Mouse (Mus musculus) embryonic fibroblast, embryonic 13.5 days (primary cell): ENCODE results near the gene Rbm20.

ENCODE experiments used
- CTCF ChIP-seq: IDR thresholded peaks from 2 replicates; pipeline ENCODE4 v1.5.1; 2011; ENCODE audit warnings: mild to moderate bottlenecking, control low read depth, low read length, moderate library complexity, borderline replicate concordance; ENCODE audit not compliant: insufficient read depth
- POLR2A ChIP-seq: IDR thresholded peaks from 2 replicates; pipeline ENCODE4 v1.6.1; 2011; ENCODE audit warnings: low read depth, mild to moderate bottlenecking, control low read depth, low read length, moderate library complexity

DNA sequence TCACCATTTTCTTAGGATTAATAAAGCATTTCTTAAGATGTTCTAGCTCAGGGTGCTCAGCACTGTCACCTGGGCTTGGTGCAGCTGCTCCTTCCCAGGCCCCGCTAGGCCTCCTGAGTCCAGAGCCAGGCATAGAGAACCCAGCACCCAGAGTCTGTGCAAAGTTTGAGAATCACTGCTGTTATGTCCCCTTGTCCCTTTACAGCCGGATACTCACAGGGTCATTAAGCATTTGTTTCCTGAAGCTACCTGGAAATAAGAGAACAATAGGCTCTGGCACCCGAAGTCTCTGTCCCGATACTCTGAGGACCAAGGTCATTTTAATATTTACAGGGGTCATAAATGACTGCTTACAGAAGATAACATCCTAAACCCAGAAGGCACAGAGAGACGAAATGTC, 118.9 kb downstream of the Rbm20 start:
- TF ChIP-seq CTCF (no peak), POLR2A (no peak)
